Mouse (Mus musculus) embryonic facial prominence, embryonic 11.5 days (tissue): ENCODE results near the gene Smurf2. TPM values are rescaled to one million over a fixed set of nuclear protein-coding genes. Genes with fewer than 3 reads are reported as not detected.

Experiments
- ATAC-seq: fragments of 200-750 bp; cut with Nextera tagmentation; replicated peaks from 2 replicates; pipeline ENCODE4 v1.8.0; 2017; ENCODE audit warnings: low read depth; ENCODE audit not compliant: insufficient number of reproducible peaks, low FRiP score, low TSS enrichment
- DNase-seq: peaks from one replicate; pipeline ENCODE4 v3.0.0-alpha.2; 2015; ENCODE audit warnings: low spot score
- H3K27ac ChIP-seq: fragments of 300-500 bp; sonication (generic); replicated peaks from 2 replicates; pipeline ENCODE4 v1.5.1; 2014; ENCODE audit warnings: mild to moderate bottlenecking, low read depth, low read length, control low read depth
- H3K27me3 ChIP-seq: fragments of 300-500 bp; sonication (generic); 2 replicates; pipeline ENCODE4 v1.6.1; 2014; ENCODE audit warnings: mild to moderate bottlenecking, low read length, moderate library complexity, mixed read lengths; ENCODE audit not compliant: control insufficient read depth, insufficient read depth
- H3K36me3 ChIP-seq: fragments of 300-500 bp; sonication (generic); replicated peaks from 2 replicates; pipeline ENCODE4 v1.6.1; 2014; ENCODE audit warnings: low read depth, mild to moderate bottlenecking, low read length, moderate library complexity, mixed read lengths; ENCODE audit not compliant: control insufficient read depth, insufficient read depth
- H3K4me1 ChIP-seq: fragments of 300-500 bp; sonication (generic); 2 replicates; pipeline ENCODE4 v1.6.1; 2014; ENCODE audit warnings: low read length, mixed read lengths; ENCODE audit not compliant: control insufficient read depth, insufficient read depth
- H3K4me2 ChIP-seq: fragments of 300-500 bp; sonication (generic); 2 replicates; pipeline ENCODE4 v1.6.1; 2014; ENCODE audit warnings: low read depth, mild to moderate bottlenecking, control low read depth, low read length, moderate library complexity
- H3K4me3 ChIP-seq: fragments of 300-500 bp; sonication (generic); 2 replicates; pipeline ENCODE4 v1.5.1; 2014; ENCODE audit warnings: low read depth, low read length, control low read depth
- H3K9ac ChIP-seq: fragments of 300-500 bp; sonication (generic); replicated peaks from 2 replicates; pipeline ENCODE4 v1.6.1; 2014; ENCODE audit warnings: mild to moderate bottlenecking, control low read depth, low read length
- H3K9me3 ChIP-seq: fragments of 300-500 bp; sonication (generic); replicated peaks from 2 replicates; pipeline ENCODE4 v1.6.1; 2016; ENCODE audit warnings: mild to moderate bottlenecking, low read length, inconsistent platforms, mixed read lengths; ENCODE audit not compliant: control insufficient read depth
- WGBS: fragments of 180-500 bp; shearing (Covaris S2); extraction: QIAGEN DNeasy Blood & Tissue Kit; methylation state at CpG from one replicate; pipeline ENCODE4 v1.1.7; 2014; 5-methylcytosine and 5-hydroxymethylcytosine counted together
- polyA plus RNA-seq: library from polyadenylated mRNA; unstranded; fragments of >200 nt; fragmentation: Nextera tagmentation; extraction: Ambion mirVana; gene quantifications from 2 replicates; pipeline ENCODE4 v1.2.1, GENCODE M21; 2014

Smurf2 gene
- polyA plus RNA-seq, 1 experiment from 2014 or later: 19.8 TPM

DNA sequence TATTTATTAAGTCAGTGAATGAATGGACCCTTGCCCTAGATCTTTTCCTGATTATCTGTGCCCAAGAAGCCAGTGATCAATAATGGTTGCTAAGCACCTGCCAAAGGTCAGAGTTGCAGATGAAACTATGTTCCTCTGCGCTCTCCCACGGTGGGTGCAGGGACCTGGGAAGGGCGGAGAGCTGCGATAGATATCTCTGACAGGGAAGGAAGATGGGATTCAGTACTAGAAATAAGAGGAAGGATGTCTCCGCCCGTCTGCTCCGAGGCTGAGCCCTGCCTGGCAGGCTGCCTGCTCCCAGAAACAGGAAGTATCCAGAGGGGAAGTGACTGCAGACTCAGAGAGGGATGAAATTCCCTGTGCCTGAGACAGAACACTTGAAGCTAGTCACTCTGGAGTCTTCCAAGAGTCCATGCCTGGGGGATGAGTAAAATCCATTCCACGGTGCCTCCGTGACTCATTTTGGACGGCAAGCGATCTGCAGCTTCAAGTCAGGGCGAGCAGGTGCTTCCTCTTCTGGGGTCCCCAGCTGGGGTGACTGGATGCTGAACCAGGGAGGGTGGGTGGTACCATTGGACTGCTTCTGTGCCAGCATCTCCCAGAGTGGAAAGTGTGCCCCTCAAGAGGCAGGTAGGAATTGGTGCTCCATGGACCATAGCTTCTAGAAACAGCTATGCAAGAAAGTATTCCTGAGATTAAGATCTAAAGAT lies 36.9 kb upstream of the Smurf2 start:
- H3K9ac ChIP-seq: no peak overlapping the region
- no peaks in the 10 kb centered on the region for H3K4me1 ChIP-seq
- no peaks in the 10 kb centered on the region for H3K9me3 ChIP-seq
- H3K4me2 ChIP-seq: no peak overlapping the region
- no peak overlapping the region for H3K27ac ChIP-seq
- no peaks in the 10 kb centered on the region for H3K27me3 ChIP-seq
- ATAC-seq (no peak), DNase-seq (no peak)
- WGBS: 79% methylated on average over 12 of the region's 12 CpGs
- H3K4me3 ChIP-seq: no peak overlapping the region
- H3K36me3 ChIP-seq: no peaks in the 10 kb centered on the region

DNA sequence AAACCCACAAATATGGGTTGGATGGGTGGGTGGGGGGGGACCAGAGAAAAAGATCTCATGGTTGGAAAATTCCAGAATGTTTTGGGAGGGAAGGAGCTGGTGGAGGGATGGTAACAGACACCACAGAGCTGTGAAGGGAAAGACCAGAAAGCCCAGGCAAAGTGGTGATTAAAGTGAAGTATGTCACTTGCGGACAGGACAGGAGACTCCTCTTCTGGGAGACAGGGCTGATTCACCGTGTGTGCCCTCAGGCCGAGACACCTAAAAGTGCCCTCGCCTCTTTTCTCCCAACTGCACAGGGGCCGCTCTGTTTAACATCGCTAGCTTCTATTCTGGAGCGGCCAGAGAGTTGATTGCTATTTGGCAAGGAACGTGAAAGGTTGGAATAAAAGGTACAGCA lies 34.1 kb upstream of the Smurf2 start:
- H3K27ac ChIP-seq: no peak overlapping the region
- WGBS: 61% methylated on average over 8 of the region's 8 CpGs
- no peaks in the 10 kb centered on the region for H3K27me3 ChIP-seq
- no peak for DNase-seq
- no peak for ATAC-seq
- no peaks in the 10 kb centered on the region for H3K4me1 ChIP-seq
- no peaks in the 10 kb centered on the region for H3K36me3 ChIP-seq
- H3K4me2 ChIP-seq: no peak overlapping the region
- no peak overlapping the region for H3K9ac ChIP-seq
- H3K9me3 ChIP-seq: no peaks in the 10 kb centered on the region
- H3K4me3 ChIP-seq: no peak overlapping the region

DNA sequence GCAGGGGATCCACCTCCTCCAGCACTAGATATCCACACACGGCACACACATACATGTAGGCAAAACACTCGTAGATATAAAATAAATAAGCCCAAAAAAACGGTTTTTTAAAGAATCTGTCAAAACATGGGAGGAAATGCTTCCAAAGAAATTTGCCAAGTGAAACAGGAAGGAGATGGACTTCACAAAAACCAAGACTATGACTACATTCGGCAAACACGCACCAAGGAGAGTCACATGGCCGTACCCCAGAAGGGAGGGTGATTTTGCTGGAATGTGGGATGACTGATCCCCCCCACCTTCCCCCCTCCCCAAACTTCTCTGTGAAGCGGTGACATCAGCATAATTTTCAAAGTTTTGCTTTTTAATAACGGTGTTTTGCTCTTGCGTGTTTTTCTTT lies 33.6 kb upstream of the Smurf2 start:
- Histone ChIP-seq H3K36me3 (no peaks in the 10 kb centered on the region), H3K4me2 (no peak overlapping the region), H3K27ac (no peak overlapping the region), H3K9me3 (no peaks in the 10 kb centered on the region), H3K27me3 (no peaks in the 10 kb centered on the region), H3K4me3 (no peak overlapping the region), H3K9ac (no peak overlapping the region), H3K4me1 (no peaks in the 10 kb centered on the region)
- no peak for ATAC-seq
- 79% methylated on average over 9 of the region's 9 CpGs for WGBS
- DNase-seq: no peak

DNA sequence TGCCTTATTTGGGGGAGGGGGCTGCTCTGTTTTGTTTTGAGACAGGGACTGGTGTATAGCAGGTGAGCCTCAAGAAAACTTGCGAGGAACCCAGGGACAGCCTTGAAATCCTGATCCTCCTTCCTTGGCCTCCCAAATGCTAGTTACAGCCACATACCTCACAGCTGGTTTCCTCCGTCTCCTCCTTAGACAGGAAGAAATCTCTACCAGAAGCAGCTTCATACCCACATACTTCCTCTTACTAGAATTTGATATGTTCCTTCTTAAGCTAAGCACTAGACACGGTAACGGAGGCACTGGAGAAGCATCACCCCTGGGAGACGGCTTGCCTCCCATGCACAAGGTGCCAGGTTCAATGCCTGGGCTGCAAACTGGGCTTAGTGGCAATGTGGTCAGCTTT lies 16.8 kb upstream of the Smurf2 start:
- no peaks in the 10 kb centered on the region for H3K27me3 ChIP-seq
- no peak overlapping the region for H3K4me2 ChIP-seq
- H3K36me3 ChIP-seq: no peaks in the 10 kb centered on the region
- no peaks in the 10 kb centered on the region for H3K4me1 ChIP-seq
- no peaks in the 10 kb centered on the region for H3K9me3 ChIP-seq
- 83% methylated on average over 5 of the region's 5 CpGs for WGBS
- no peak overlapping the region for H3K27ac ChIP-seq
- no peak overlapping the region for H3K9ac ChIP-seq
- DNase-seq (no peak), ATAC-seq (no peak)
- H3K4me3 ChIP-seq: no peak overlapping the region

DNA sequence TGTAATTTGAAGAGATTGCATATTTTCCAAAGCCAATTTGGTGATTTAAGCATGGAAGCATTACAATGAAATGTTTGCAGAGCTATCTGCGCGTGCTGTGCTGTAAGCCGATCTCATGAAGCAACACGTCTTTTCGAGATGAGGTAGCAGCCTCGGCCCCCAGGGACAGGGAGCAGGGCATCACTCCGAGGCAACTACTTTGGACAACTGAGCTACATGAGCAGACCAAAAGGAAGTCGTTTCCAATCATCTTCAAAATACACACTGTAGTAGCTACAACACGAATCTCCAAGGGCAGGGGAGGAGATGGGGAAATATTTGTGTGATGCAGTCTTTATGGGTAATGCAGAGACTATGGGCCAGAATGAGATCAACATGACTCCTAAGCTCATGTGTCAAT lies 9.9 kb upstream of the Smurf2 start:
- H3K4me3 ChIP-seq: no peak overlapping the region
- DNase-seq: peak; percentile 6
- no peaks in the 10 kb centered on the region for H3K27me3 ChIP-seq
- no peaks in the 10 kb centered on the region for H3K36me3 ChIP-seq
- no peak overlapping the region for H3K4me2 ChIP-seq
- 57% methylated on average over 9 of the region's 9 CpGs for WGBS
- H3K9ac ChIP-seq: no peak overlapping the region
- no peak overlapping the region for H3K27ac ChIP-seq
- no peaks in the 10 kb centered on the region for H3K9me3 ChIP-seq
- H3K4me1 ChIP-seq: no peaks in the 10 kb centered on the region
- no peak for ATAC-seq

DNA sequence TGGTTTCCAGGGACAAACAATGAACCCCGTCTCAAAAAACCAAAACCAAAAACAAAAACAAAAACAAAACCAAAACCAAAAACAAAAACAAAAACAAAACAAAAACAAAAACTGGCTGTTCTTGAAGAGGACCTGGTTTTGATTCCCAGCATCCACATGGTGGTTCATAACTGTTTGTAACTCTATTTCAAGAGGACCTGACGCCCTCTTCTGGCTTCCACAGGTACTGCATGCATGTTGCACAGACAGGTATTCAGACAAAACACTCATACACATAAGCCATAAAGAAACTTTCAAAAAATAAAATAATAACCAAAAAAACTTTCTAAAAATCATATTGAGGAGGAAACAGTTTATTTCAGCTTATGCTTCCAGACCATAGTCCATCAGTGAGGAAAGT lies 8.4 kb upstream of the Smurf2 start:
- WGBS: 61% methylated on average over 2 of the region's 2 CpGs
- no peak overlapping the region for H3K4me3 ChIP-seq
- H3K9me3 ChIP-seq: no peaks in the 10 kb centered on the region
- H3K27ac ChIP-seq: no peak overlapping the region
- DNase-seq (no peak), ATAC-seq (no peak)
- H3K27me3 ChIP-seq: no peaks in the 10 kb centered on the region
- H3K4me1 ChIP-seq: no peaks in the 10 kb centered on the region
- H3K9ac ChIP-seq: no peak overlapping the region
- H3K4me2 ChIP-seq: no peak overlapping the region
- H3K36me3 ChIP-seq: no peaks in the 10 kb centered on the region

DNA sequence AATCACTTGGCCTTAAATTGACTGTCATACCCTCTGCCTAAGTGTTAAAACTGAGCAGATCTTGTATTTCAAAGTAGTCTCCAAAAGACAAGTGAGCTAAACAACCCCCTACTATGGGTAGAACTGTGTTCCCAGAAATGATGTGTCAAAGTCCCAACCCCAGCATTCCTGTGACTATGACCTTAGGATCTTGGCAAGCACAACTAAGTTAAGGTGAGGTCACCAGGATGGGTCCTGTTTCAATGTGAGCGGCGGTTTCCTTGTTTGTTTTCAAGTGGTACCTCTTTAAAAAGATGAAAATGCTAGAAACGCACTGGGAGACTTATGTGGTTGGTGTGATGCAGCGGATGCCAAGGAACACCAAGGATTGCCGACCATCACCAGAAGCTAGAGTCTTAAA lies 7.4 kb upstream of the Smurf2 start:
- no peak for ATAC-seq
- Histone ChIP-seq H3K4me3 (no peak overlapping the region), H3K27me3 (no peaks in the 10 kb centered on the region), H3K9me3 (no peaks in the 10 kb centered on the region), H3K27ac (no peak overlapping the region), H3K4me1 (no peaks in the 10 kb centered on the region), H3K9ac (no peak overlapping the region), H3K36me3 (no peaks in the 10 kb centered on the region), H3K4me2 (no peak overlapping the region)
- 93% methylated on average over 5 of the region's 5 CpGs for WGBS
- DNase-seq: no peak

DNA sequence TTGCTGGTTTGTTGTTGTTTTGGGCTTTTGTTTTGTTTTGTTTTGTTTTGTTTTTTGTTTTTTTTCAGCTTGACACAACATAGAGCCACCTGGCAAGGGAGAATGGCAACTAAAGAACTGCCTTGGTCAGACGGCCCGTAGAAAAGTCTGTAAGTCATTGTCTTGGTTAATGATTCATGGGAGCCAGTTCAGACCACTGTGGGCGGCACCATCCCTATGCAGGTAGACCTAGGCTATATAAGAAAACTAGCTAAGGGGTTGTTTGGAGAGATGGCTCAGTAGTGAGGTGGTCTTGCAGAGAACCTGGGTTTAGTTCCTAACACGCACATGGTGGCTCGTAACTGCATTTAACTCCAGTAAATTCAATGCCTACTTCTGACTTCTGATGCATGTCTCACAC lies 6.7 kb upstream of the Smurf2 start:
- 93% methylated on average over 5 of the region's 5 CpGs for WGBS
- ATAC-seq (no peak), DNase-seq (no peak)
- Histone ChIP-seq H3K4me2 (no peak overlapping the region), H3K36me3 (no peaks in the 10 kb centered on the region), H3K27me3 (no peaks in the 10 kb centered on the region), H3K9ac (no peak overlapping the region), H3K9me3 (no peaks in the 10 kb centered on the region), H3K27ac (no peak overlapping the region), H3K4me3 (no peak overlapping the region), H3K4me1 (no peaks in the 10 kb centered on the region)
